ENCODE assay signal across 21 mouse cellular contexts in genomic region chr5:75404601-75405285, GRCm38 (mm10).
DNase-seq lines count a peak whose midpoint lies in the region; ATAC-seq lines count a peak whose summit lies in the region.
"Had no signal": no experiment of that assay in that cellular context is flagged by ENCODE, and none has a peak within 500 bp of the region (broad histone marks: within the 10 kb centered on the region; RNA-seq: fewer than 3 reads in every experiment).

No protein-coding gene starts in this region.

- peak; percentile 47 for DNase-seq in kidney, adult 11 months
- DNase-seq in kidney, adult 8-10 months, result peak; percentile 55 to 62
- DNase-seq in limb, embryonic 10.5 days (ENCODE audit: low spot score), result no peak
- DNase-seq in retina, postnatal 1 day, result peak; percentile 29
- DNase-seq in hindbrain, embryonic 14.5 days (ENCODE audit: low spot score), result no peak
- DNase-seq in heart, embryonic 10.5 days (ENCODE audit: low spot score), result no peak
- DNase-seq in adipocyte (ENCODE audit: low spot score), result no peak
- DNase-seq: cerebellum, adult 11 months; cerebellum, postnatal 36 days; liver; spleen, adult 18-20 months; thymus, postnatal 14 days had no signal

- no peaks in the 10 kb centered on the region for H3K36me3 ChIP-seq in kidney, embryonic 14.5 days (ENCODE audit: control insufficient read depth, insufficient read depth, low read length)
- H3K36me3 ChIP-seq in limb, embryonic 10.5 days, result no peaks in the 10 kb centered on the region
- H3K36me3 ChIP-seq in hindbrain, embryonic 14.5 days (replicated peaks; ENCODE audit: control insufficient read depth, insufficient read depth), result no peaks in the 10 kb centered on the region
- H3K36me3 ChIP-seq in heart, embryonic 10.5 days, result no peaks in the 10 kb centered on the region
- H3K36me3 ChIP-seq: forebrain, embryonic 10.5 days; stomach, embryonic 15.5 days had no signal

- H3K9ac ChIP-seq in kidney, embryonic 14.5 days (ENCODE audit: low read depth, low read length), result no peak overlapping the region
- no peak overlapping the region for H3K9ac ChIP-seq in hindbrain, embryonic 14.5 days
- H3K9ac ChIP-seq: lung, embryonic 14.5 days; stomach, embryonic 15.5 days had no signal

- no peaks in the 10 kb centered on the region for H3K9me3 ChIP-seq in kidney, embryonic 14.5 days (ENCODE audit: control insufficient read depth, low read length)
- no peaks in the 10 kb centered on the region for H3K9me3 ChIP-seq in limb, embryonic 10.5 days (replicated peaks)
- H3K9me3 ChIP-seq in hindbrain, embryonic 14.5 days (ENCODE audit: control insufficient read depth, low read length), result no peaks in the 10 kb centered on the region
- no peaks in the 10 kb centered on the region for H3K9me3 ChIP-seq in heart, embryonic 10.5 days
- H3K9me3 ChIP-seq: forebrain, embryonic 10.5 days; stomach, embryonic 15.5 days had no signal

- no peaks in the 10 kb centered on the region for H3K27me3 ChIP-seq in kidney, embryonic 14.5 days (ENCODE audit: control insufficient read depth, insufficient read depth, low read length)
- H3K27me3 ChIP-seq in limb, embryonic 10.5 days (ENCODE audit: low read depth, poor library complexity, severe bottlenecking), result no peaks in the 10 kb centered on the region
- H3K27me3 ChIP-seq in hindbrain, embryonic 14.5 days (ENCODE audit: control insufficient read depth, insufficient read depth, low read length), result no peaks in the 10 kb centered on the region
- H3K27me3 ChIP-seq in heart, embryonic 10.5 days (ENCODE audit: insufficient read depth, poor library complexity, severe bottlenecking), result no peaks in the 10 kb centered on the region
- H3K27me3 ChIP-seq: CH12.LX; stomach, embryonic 15.5 days had no signal

- no peak overlapping the region for H3K4me3 ChIP-seq in kidney, embryonic 14.5 days (ENCODE audit: low read length)
- H3K4me3 ChIP-seq in limb, embryonic 10.5 days, result no peak overlapping the region
- H3K4me3 ChIP-seq in hindbrain, embryonic 14.5 days (replicated peaks; ENCODE audit: low read length), result no peak overlapping the region
- H3K4me3 ChIP-seq in heart, embryonic 10.5 days, result no peak overlapping the region
- H3K4me3 ChIP-seq: forebrain, embryonic 10.5 days; layer of hippocampus, adult 2 months; stomach, embryonic 15.5 days had no signal

- peaks cover 4% of the 10 kb centered on the region; the same call in 1 of the 2 replicates for H3K4me1 ChIP-seq in kidney, embryonic 14.5 days (ENCODE audit: control insufficient read depth, insufficient read depth, low read length)
- peaks cover 58% of the 10 kb centered on the region for H3K4me1 ChIP-seq in limb, embryonic 10.5 days
- H3K4me1 ChIP-seq in hindbrain, embryonic 14.5 days (replicated peaks; ENCODE audit: control insufficient read depth, insufficient read depth, low read length), result peaks cover 16% of the 10 kb centered on the region; the same call in 1 of the 2 replicates
- no peaks in the 10 kb centered on the region for H3K4me1 ChIP-seq in heart, embryonic 10.5 days

- ATAC-seq in kidney, embryonic 14.5 days (ENCODE audit: low FRiP score, low TSS enrichment), result no peak
- ATAC-seq in hindbrain, embryonic 14.5 days (ENCODE audit: low FRiP score), result no peak
- ATAC-seq: activated CD4-positive, CD25-positive, alpha-beta regulatory T cell, adult 4 months; midbrain, embryonic 16.5 days had no signal

- 32% methylated on average over 9 of the region's 9 CpGs for WGBS in kidney, embryonic 14.5 days
- WGBS in limb, embryonic 10.5 days, result 36% methylated on average over 9 of the region's 9 CpGs
- WGBS in hindbrain, embryonic 14.5 days, result 46% methylated on average over 9 of the region's 9 CpGs
- WGBS in heart, embryonic 10.5 days, result 70% methylated on average over 9 of the region's 9 CpGs

- no peak overlapping the region for H3K27ac ChIP-seq in kidney, embryonic 14.5 days (ENCODE audit: low read depth, low read length)
- peak overlapping the region; percentile 76 for H3K27ac ChIP-seq in limb, embryonic 10.5 days
- no peak overlapping the region for H3K27ac ChIP-seq in hindbrain, embryonic 14.5 days
- H3K27ac ChIP-seq in heart, embryonic 10.5 days, result no peak overlapping the region
- H3K27ac ChIP-seq: hindbrain, postnatal 0 days; layer of hippocampus, adult 2 months had no signal

- no peak overlapping the region for H3K4me2 ChIP-seq in kidney, embryonic 14.5 days (replicated peaks; ENCODE audit: low read depth, low read length)
- no peak overlapping the region for H3K4me2 ChIP-seq in hindbrain, embryonic 14.5 days (replicated peaks)
- H3K4me2 ChIP-seq: lung, embryonic 14.5 days; stomach, embryonic 15.5 days had no signal

Comparison
In these comparisons a context has a peak if more than half of its experiments do, and no peak if none do; other contexts are left out.
1. DNase-seq: peak in kidney, adult 11 months (single experiment), kidney, adult 8-10 months (2 of 2) and retina, postnatal 1 day (single experiment); none in limb, embryonic 10.5 days (single experiment), hindbrain, embryonic 14.5 days (single experiment), heart, embryonic 10.5 days (single experiment) and adipocyte (single experiment).